Mouse (Mus musculus) kidney, adult 2 months (tissue): Measurements from ENCODE around the gene Hoxc8. TPM values are rescaled to one million over a fixed set of nuclear protein-coding genes. Genes with fewer than 3 reads are reported as not detected.
A peak's percentile ranks its signal among the peaks of the same experiment; 100 is the strongest.

Source experiments
- DNase-seq: peaks from one replicate; pipeline ENCODE4 v3.0.0; 2021
- H3K27ac ChIP-seq: fragments of 200-500 bp; 2 replicates; pipeline ENCODE4 v1.5.1; 2012; ENCODE audit warnings: low read depth, low read length, control low read depth, inconsistent platforms; ENCODE audit not compliant: insufficient read depth
- H3K27me3 ChIP-seq: fragments of 200-500 bp; replicated peaks from 2 replicates; pipeline ENCODE4 v1.6.1; 2012; ENCODE audit warnings: mild to moderate bottlenecking, moderate library complexity, low read length, inconsistent platforms; ENCODE audit not compliant: control insufficient read depth, insufficient read depth
- H3K36me3 ChIP-seq: fragments of 200-500 bp; 2 replicates; pipeline ENCODE4 v1.6.1; 2012; ENCODE audit warnings: mild to moderate bottlenecking, moderate library complexity, low read length, inconsistent platforms; ENCODE audit not compliant: control insufficient read depth, insufficient read depth
- H3K4me1 ChIP-seq: fragments of 200-500 bp; 2 replicates; pipeline ENCODE4 v1.6.1; 2011; ENCODE audit warnings: low read length; ENCODE audit not compliant: control insufficient read depth, insufficient read depth
- H3K4me3 ChIP-seq: fragments of 200-500 bp; 2 replicates; pipeline ENCODE4 v1.5.1; 2011; ENCODE audit warnings: mild to moderate bottlenecking, low read depth, low read length, control low read depth; ENCODE audit not compliant: insufficient read depth
- CTCF ChIP-seq: fragments of 200-500 bp; conservative IDR thresholded peaks from 2 replicates; pipeline ENCODE4 v1.5.1; 2011; ENCODE audit warnings: low read depth, mild to moderate bottlenecking, control low read depth, low read length, moderate library complexity, mixed read lengths; ENCODE audit not compliant: insufficient read depth, insufficient read length
- POLR2A ChIP-seq: fragments of 200-500 bp; IDR thresholded peaks from one replicate; pipeline ENCODE4 v1.6.1; 2011; ENCODE audit warnings: low read depth, low read length, control low read depth
- WGBS: fragments of 180-500 bp; shearing (Covaris S2); methylation state at CpG from one replicate; pipeline ENCODE4 v1.1.7; 2018; 5-methylcytosine and 5-hydroxymethylcytosine counted together
- polyA plus RNA-seq: library from polyadenylated mRNA; depleted of rRNA; stranded (reverse); fragments of >200 nt; gene quantifications from 2 replicates; pipeline ENCODE4 v1.2.3, GENCODE M21; 2012; rRNA removed

Gene Hoxc8
- polyA plus RNA-seq = 3.4 and 4.0 TPM in 2 replicates

- Histone ChIP-seq H3K36me3 (no peaks in the 10 kb centered on the region), H3K27me3 (no peaks in the 10 kb centered on the region), H3K27ac (peak within 1 kb of the TSS; percentile 47), H3K4me1 (0 out of 2 replicates have a peak, but pooled peaks cover 2% of the 10 kb centered on the region), H3K4me3 (peak within 1 kb of the TSS; percentile 53)
- no peak for DNase-seq
- WGBS = 13% methylated on average over 69 of the region's 69 CpGs
- TF ChIP-seq POLR2A (no peak), CTCF (no peak)
Observed at GRCm38 (mm10) chr15:102990461-102991397, at the start of gene Hoxc8. Gene Hoxc8, plus strand, starts transcription at chr15:102990607.

- Histone ChIP-seq H3K36me3 (no peaks in the 10 kb centered on the region), H3K4me3 (no peak overlapping the region)
- DNase-seq = no peak
Observed at GRCm38 (mm10) chr15:102942739-102943467, 47.5 kb upstream of the Hoxc8 start.

GRCm38 (mm10) chr15:102943468-102943813 lies 47.0 kb upstream of the Hoxc8 start:
- H3K4me1 ChIP-seq = no peaks in the 10 kb centered on the region
- no peak overlapping the region for H3K27ac ChIP-seq
- no peaks in the 10 kb centered on the region for H3K36me3 ChIP-seq
- no peak overlapping the region for H3K4me3 ChIP-seq
- H3K27me3 ChIP-seq = peaks cover 10% of the 10 kb centered on the region
- DNase-seq = no peak
- TF ChIP-seq POLR2A (no peak), CTCF (no peak)
- WGBS = 30% methylated on average over 5 of the region's 5 CpGs

More at GRCm38 (mm10) chr15:102942739-102943467, 47.5 kb upstream of the Hoxc8 start:
- Histone ChIP-seq H3K27ac (no peak overlapping the region), H3K4me1 (no peaks in the 10 kb centered on the region), H3K27me3 (peaks cover 14% of the 10 kb centered on the region)
- no peak for TF ChIP-seq POLR2A
- no peak for TF ChIP-seq CTCF
- WGBS = 3% methylated on average over 53 of the region's 53 CpGs

GRCm38 (mm10) chr15:102945185-102946077 lies 45.0 kb upstream of the Hoxc8 start:
- Histone ChIP-seq H3K4me3 (no peak overlapping the region), H3K27ac (no peak overlapping the region), H3K36me3 (no peaks in the 10 kb centered on the region), H3K27me3 (peaks cover 10% of the 10 kb centered on the region), H3K4me1 (no peaks in the 10 kb centered on the region)
- TF ChIP-seq POLR2A (no peak), CTCF (no peak)
- no peak for DNase-seq
- 31% methylated on average over 22 of the region's 22 CpGs for WGBS

GRCm38 (mm10) chr15:102947276-102947675 lies 43.1 kb upstream of the Hoxc8 start:
- H3K36me3 ChIP-seq = no peaks in the 10 kb centered on the region
- H3K4me3 ChIP-seq = no peak overlapping the region
- no peaks in the 10 kb centered on the region for H3K4me1 ChIP-seq
- no peak for DNase-seq
- WGBS = 36% methylated on average over 9 of the region's 9 CpGs
- TF ChIP-seq POLR2A (no peak), CTCF (no peak)
- peaks cover 10% of the 10 kb centered on the region for H3K27me3 ChIP-seq
- H3K27ac ChIP-seq = no peak overlapping the region

- TF ChIP-seq POLR2A (no peak), CTCF (no peak)
- H3K4me3 ChIP-seq = no peak overlapping the region
- H3K27me3 ChIP-seq = peaks cover 5% of the 10 kb centered on the region
- no peaks in the 10 kb centered on the region for H3K36me3 ChIP-seq
- WGBS = 45% methylated on average over 2 of the region's 2 CpGs
- no peaks in the 10 kb centered on the region for H3K4me1 ChIP-seq
- no peak overlapping the region for H3K27ac ChIP-seq
- DNase-seq = no peak
Observed at GRCm38 (mm10) chr15:102948842-102949241, 41.6 kb upstream of the Hoxc8 start.
